Mouse (Mus musculus) right cerebral cortex, adult 2 months (tissue): ENCODE results near the gene Lipe.
"Not testable (repeated sequence)": the region's sequence is repeated elsewhere in the genome, so short reads cannot be mapped to it uniquely, and the experiment has no call there.

Source experiments
- DNase-seq, 2 experiments: peaks; one replicate each; pipeline ENCODE4 v3.0.0; 2021 to 2022; ENCODE audit warnings: low spot score in 2 of 2

Gene Lipe

DNA sequence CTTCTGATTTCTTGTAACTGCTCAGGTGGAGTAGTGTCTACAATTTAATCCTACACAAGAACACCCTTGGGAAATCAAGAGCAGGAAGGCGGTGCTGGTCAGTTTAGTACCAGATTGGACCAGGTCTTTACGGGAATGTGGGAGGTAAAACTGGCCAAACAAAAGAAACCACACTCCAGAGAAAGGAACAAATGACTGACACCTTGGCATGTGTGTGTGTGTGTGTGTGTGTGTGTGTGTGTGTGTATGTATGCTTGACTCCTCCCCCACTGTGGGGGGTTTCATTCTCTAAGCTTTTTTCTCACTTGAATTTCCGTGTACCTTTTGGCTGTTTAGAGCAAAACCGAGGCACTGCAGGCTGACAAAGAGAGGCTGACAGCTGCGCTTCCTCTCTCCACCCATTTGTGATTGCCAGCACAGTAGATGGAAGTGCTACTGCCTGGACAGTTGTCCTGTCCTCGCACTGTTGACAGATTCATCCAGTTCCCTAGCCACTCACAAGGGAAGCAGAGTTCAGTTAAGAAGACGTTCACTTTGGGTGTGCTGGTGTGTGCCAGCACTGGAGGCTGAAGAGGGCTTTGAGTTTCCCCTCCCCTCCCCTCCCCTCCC lies 14.4 kb upstream of the Lipe start, which contains the start of gene Cxcl17:
Gene Cxcl17 (minus strand): TSS at position 54 of the 609 bp plus-strand sequence.
- DNase-seq: no peak

DNA sequence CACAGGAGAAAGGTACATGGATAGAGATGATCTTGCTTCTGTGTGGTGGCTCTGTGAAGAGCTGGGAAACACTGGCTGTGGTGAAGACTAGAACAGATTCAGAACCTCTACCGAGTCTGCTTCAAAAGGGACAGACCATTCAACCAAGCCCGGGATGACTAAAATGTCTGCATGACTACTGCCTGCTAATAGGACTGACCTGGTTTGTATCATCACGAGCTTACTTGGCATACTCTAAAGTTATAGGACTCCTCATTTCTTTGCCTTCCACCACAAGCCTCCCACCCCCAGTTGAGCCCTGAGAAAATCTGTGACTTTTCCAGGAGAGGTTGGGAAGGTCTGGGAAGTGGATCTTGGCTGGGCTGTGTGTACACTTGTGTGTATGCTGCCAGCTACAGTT lies 13.4 kb upstream of the Lipe start:
- DNase-seq: no peak

- DNase-seq: no peak
Observed at GRCm38 (mm10) chr7:25410969-25411615, 12.6 kb upstream of the Lipe start.

DNA sequence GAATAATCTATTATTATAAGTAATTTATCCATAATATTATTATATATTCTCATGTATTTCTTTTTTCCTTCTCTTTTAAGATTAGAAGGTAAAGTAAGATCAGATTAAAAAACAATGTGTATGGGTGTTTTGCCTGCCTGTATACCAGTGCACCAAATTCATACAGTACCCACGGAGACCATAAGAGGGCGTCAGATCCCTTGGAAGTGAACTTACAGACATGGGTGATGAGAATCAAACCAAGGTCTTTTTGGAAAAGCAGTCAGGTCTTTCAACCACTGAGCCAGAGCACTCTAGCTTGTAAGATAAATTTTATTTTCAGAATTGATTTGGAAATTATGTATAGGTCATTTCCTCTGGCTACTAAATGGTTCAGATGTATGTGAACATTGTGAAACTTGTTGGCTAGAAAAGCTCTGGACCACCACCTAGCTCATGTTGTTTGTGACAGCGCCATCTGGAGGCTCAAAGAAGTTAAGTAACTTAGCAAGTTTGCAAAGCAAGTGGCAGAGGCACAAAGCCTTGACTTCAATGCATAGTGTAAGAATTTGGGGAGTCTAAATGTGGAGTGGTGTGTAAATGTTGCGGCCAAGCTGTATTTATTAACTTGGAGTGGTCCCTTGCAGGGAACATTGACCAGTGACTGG lies 10.7 kb upstream of the Lipe start:
- no peak for DNase-seq

- no peak for DNase-seq
Observed at GRCm38 (mm10) chr7:25406468-25406867, 8.0 kb upstream of the Lipe start.

GRCm38 (mm10) chr7:25402671-25403101 lies 4.2 kb upstream of the Lipe start:
- DNase-seq: no peak

- DNase-seq: no peak
Observed at GRCm38 (mm10) chr7:25401986-25402385, 3.5 kb upstream of the Lipe start.

DNA sequence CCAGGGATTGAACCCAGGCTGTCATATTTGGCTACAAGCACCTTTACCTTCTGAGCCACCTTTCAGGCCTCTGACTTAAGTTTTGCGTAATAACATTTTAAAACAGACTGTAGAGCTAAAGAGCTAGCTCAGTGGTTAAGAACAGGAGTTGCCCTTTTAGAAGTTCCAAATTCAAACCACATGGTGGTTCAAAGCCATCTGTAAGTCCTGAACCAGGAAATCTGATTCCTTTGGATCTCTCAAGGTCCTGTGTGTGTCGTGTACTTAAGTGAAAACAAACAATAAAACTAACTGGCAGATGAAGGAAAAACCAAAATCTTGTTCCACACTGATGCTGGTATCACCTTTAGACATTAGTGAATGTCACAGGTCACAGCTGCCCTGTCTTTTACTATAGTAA lies 3.0 kb upstream of the Lipe start:
- no peak for DNase-seq

DNA sequence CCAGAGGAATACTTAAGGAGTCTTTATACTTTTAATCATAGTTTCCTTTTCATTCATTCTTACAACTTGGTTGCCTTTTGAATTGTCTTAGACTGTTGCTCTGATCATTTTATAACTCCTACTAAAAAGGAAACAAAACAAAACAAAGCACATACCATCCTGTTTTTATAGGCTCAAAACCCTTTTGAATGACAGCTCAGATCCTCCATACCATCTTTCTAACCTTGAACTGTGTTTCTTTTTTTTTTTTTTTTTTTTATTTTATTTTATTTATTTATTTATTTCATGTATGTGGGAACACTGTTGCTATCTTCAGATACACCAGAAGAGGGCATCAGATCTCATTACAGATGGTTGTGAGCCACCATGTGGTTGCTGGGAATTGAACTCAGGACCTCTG lies 518 bp upstream of the Lipe start:
- DNase-seq: not testable (repeated sequence)

- no peak for DNase-seq
Observed at GRCm38 (mm10) chr7:25396621-25397020, 1.9 kb downstream of the Lipe start.

DNA sequence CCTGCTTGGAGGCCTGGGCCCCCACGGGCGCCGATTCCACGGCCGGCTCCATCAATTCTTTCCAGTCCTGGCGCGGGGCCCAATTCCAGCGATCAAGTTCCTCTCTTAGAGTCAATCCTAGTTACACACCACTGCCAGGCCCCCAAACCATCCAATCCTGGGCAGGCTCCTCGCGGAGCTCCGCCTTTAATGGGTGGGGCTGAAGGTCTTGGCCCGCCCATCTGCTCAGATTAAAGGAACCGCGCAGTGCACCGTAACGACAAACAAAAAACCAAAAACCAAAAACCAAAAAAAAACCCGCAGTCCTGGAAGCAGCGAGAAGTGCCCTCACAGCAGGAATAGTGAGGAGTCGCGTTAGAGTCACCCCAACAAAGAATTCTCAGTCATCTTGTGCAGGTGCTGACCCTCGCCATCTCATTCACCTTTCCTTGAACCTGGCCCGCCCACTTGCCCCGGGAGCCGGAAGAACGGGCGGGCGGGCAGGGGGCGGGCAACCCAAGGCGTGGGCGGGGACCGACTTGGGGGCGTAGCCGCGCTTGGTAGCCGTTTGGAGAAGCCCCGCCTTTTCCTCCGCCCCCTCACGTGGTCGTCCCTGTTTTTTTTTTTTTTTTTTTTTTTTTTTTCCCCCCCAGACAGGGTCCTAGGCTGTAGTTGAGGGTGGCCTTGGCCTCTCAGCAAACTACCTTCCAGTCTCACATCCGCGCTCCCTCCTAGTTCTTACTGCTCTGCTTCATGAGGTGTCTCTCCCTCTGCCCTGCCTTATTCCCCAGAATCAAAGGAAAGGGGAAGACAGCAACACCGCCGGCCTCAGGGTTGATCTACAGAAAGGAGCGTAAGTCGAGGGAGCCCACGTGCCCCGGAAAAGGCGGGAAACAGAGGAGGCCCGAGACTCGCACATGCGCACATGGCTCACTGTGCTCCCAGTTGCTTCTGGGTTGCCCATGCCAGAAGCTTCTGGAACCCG lies 2.7 kb downstream of the Lipe start:
- peak; percentile 97 for DNase-seq

GRCm38 (mm10) chr7:25395186-25395557 lies 3.3 kb downstream of the Lipe start:
- no peak for DNase-seq

GRCm38 (mm10) chr7:25394754-25395153 lies 3.8 kb downstream of the Lipe start:
- DNase-seq: no peak

DNA sequence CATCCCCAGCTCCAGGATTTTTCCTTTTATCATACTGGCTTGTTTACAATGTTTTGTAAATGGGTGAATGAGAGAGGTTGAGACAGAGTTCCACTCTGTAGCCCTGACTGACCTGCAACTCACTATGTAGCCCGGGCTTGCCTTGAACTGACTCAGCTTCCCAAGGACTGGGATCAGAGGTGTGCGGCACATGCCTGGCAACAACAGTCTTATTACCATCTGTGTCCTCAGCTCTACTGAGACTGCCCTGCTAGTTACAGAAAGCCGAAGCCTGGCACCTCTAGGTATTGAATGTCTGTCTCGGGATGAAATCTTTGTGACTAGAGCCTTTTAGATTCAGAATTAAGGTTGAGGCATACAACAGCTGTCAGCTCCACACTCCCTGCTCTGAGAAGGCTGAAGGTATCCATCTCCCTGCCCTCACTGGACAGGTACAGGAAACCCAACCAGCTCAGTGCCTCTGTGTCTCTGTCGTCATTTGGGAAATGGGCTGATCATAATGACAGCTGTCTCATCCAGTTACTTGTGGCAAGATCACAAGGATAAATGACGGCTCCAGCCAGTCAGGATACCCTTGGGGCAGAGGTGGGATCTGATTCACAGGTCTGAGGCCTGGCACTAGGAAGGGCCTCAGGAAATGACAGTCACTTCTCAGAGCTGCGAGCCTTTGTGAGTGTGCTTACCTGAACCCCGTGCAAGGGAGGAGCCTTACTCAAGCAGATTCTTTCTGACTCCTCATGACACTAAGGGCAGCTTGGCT lies 4.9 kb downstream of the Lipe start:
- DNase-seq: no peak

- no peak for DNase-seq
Observed at GRCm38 (mm10) chr7:25392851-25393250, 5.7 kb downstream of the Lipe start.

DNA sequence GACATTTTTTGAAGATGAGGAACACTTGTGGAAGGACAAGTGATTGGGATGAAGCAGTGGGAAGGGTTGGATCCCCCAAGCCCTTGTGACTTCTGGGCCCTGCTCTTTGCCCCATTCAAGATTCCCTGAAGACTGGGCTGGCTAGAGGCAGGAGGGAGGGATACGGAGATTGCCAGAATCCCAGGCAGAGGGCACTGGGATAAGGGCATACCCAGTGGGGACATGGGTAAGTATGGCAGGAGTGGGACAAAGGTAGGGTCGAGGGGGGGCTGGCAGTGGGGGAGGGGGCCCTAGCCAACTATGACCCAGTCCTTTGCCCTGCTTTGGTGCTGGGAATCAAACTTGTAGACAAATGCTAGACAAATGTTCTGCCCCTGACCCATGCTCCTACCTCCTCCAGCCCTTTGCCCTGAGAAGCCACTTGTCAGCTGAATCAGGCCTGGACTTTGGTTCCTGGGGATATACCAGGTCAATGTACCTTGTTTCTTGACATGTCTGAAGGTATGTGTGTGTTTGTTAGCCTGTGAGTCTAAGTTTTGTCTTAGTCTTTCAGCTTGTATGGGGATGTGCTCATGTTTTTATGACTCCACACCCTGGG lies 6.6 kb downstream of the Lipe start:
- no peak for DNase-seq

DNA sequence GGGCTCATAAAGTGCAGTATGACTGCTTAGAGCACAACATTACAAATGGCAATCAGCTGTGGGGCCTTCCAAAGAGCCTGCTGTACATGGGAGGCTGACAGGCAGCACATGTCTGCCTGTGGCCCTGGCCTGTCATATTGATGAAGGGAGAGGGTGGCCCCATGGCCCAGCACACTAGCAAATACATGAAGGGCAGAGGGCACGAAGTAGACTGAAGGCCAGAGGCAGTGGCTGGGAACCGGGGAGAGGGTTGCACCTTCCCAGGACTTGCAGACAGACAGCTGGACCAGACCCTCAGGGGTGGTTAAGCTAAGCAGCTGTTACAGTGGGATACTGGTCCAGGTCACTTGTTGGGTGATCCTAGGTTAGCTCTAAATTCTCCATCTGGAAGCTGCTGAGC lies 7.5 kb downstream of the Lipe start:
- no peak for DNase-seq

DNA sequence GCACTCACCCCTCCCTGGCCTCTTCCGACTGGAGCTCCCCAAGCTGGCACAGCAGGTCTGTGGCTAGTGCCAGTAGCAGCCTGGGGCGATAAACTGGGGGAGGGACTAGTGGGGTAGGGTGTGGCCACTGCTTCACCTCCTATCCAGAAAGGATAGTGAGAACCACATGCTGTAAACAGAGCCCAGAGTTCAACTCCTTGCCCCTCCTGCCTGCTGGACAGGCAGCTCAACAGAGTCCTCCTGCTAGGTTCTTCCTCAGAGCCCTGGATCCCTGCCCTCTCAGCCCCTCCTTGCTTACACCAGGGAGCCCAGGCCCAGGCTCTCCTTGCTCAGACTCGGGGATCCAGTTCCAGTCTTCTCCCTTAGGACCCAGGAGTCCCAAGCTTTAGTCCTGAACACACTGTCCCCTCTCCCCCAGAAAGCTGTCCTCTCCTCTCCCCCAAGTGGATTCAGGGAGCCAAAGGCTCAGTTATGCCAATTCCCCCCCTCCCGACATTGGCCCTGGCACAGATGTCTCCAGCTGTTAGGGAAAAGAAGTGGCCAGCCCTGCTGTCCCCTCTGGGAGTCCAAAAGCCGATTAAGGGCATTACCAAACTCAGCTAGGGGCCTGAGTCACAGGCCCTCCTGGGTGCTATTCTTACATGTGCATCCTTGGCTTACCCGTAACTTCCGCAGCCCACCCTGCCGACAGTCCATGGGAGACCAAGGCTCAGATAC lies 8.3 kb downstream of the Lipe start:
- no peak for DNase-seq

GRCm38 (mm10) chr7:25388916-25389315 lies 9.6 kb downstream of the Lipe start:
- no peak for DNase-seq

DNA sequence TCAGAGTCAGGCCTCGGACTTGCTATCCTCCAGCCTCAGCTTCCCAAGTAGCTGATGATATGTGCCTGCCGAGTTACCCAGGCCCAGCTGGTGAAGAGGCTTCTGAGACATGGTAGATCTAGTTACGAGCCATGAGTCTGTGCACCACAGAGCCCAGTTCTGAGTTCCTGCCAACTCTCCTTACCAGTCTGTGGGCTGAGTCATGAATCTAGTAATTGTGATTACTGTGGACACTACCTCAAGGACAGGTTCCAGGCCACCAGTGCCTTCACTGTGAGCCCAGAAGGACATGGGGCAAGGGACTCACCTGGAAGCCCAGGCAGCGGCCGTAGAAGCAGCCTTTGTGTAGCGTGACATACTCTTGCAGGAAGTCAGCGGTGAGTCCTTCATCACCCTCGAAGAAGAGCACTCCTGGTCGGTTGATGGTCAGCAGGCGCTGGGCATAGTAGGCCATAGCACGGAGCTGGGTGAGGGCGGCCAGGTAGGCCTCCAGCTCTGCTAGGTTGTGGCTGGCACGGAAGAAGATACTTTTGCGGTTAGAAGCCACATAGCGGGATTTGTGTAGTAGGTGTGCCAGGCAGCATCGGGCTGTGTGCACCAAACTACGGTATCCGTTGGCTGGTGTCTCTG lies 10.6 kb downstream of the Lipe start:
- no peak for DNase-seq
